Mouse (Mus musculus): ENCODE data around the gene 2310034G01Rik.

GRCm38 (mm10) chr19:46314151-46314601 is 35.9 kb downstream of the 2310034G01Rik start:
- no peak for TF ChIP-seq CTCF (IDR thresholded peaks at IDR 0.05; ENCODE audit: low read depth)
- no peak for TF ChIP-seq EP300 (optimal IDR thresholded peaks at IDR 0.05)

All from stomach, postnatal 0 days (tissue).